Mouse (Mus musculus) CD4-positive helper T cell, adult 2 months (primary cell): Measurements from ENCODE around the gene Sdcbp2.
A peak's percentile ranks its signal among the peaks of the same experiment; 100 is the strongest.
"Not testable (repeated sequence)": the region's sequence is repeated elsewhere in the genome, so short reads cannot be mapped to it uniquely, and the experiment has no call there.

Experiments used
- DNase-seq: peaks from one replicate; pipeline ENCODE4 v3.0.0-alpha.2; 2012; ENCODE audit warnings: low read depth, missing footprints, low spot score

Sdcbp2 gene

GRCm38 (mm10) chr2:151569452-151569851 is 3.0 kb upstream of the Sdcbp2 start:
- DNase-seq: peak; percentile 72

GRCm38 (mm10) chr2:151573667-151574066 is 1.2 kb downstream of the Sdcbp2 start:
- DNase-seq: no peak

- DNase-seq: no peak
These were observed 2.2 kb downstream of the Sdcbp2 start for GRCm38 (mm10) chr2:151574607-151575006.

- peak; percentile 58 for DNase-seq
These were observed 2.8 kb downstream of the Sdcbp2 start for GRCm38 (mm10) chr2:151575119-151575698.

- DNase-seq: peak; percentile 85
These were observed 3.4 kb downstream of the Sdcbp2 start for GRCm38 (mm10) chr2:151575699-151576389.

- no peak for DNase-seq
These were observed 6.8 kb downstream of the Sdcbp2 start for GRCm38 (mm10) chr2:151579183-151579582.

GRCm38 (mm10) chr2:151580945-151581344 is 8.5 kb downstream of the Sdcbp2 start:
- DNase-seq: no peak

GRCm38 (mm10) chr2:151585934-151586333 is 13.5 kb downstream of the Sdcbp2 start:
- no peak for DNase-seq

GRCm38 (mm10) chr2:151586807-151587206 is 14.4 kb downstream of the Sdcbp2 start:
- no peak for DNase-seq

- no peak for DNase-seq
These were observed 14.9 kb downstream of the Sdcbp2 start for GRCm38 (mm10) chr2:151587306-151587705.

- DNase-seq: no peak
These were observed 25.6 kb downstream of the Sdcbp2 start for GRCm38 (mm10) chr2:151598068-151598467.

GRCm38 (mm10) chr2:151602106-151602505 is 29.7 kb downstream of the Sdcbp2 start:
- DNase-seq: no peak

GRCm38 (mm10) chr2:151603630-151604029 is 31.2 kb downstream of the Sdcbp2 start:
- no peak for DNase-seq

- DNase-seq: peak; percentile 7
These were observed 33.1 kb downstream of the Sdcbp2 start for GRCm38 (mm10) chr2:151605437-151605987.

- no peak for DNase-seq
These were observed 36.0 kb downstream of the Sdcbp2 start for GRCm38 (mm10) chr2:151608435-151608834.

GRCm38 (mm10) chr2:151609974-151610373 is 37.6 kb downstream of the Sdcbp2 start:
- DNase-seq: no peak

- not testable (repeated sequence) for DNase-seq
These were observed 43.4 kb downstream of the Sdcbp2 start for GRCm38 (mm10) chr2:151615779-151616178.

- no peak for DNase-seq
These were observed 44.3 kb downstream of the Sdcbp2 start for GRCm38 (mm10) chr2:151616551-151617329.

- DNase-seq: no peak
These were observed 51.4 kb downstream of the Sdcbp2 start for GRCm38 (mm10) chr2:151623776-151624175.

- DNase-seq: no peak
These were observed 53.9 kb downstream of the Sdcbp2 start for GRCm38 (mm10) chr2:151626296-151626695.

GRCm38 (mm10) chr2:151628011-151628410 is 55.6 kb downstream of the Sdcbp2 start:
- no peak for DNase-seq

- no peak for DNase-seq
These were observed 56.9 kb downstream of the Sdcbp2 start for GRCm38 (mm10) chr2:151629310-151629709.
